Mouse (Mus musculus): Measurements from ENCODE around the gene Ugt1a10.
"Not testable (repeated sequence)": the region's sequence is repeated elsewhere in the genome, so short reads cannot be mapped to it uniquely, and the experiment has no call there.

Ugt1a10 gene

GRCm38 (mm10) chr1:88215466-88216380 lies 160.5 kb downstream of the Ugt1a10 start:
- DNase-seq = no peak

- DNase-seq = no peak
Observed at GRCm38 (mm10) chr1:88216551-88216950, 161.4 kb downstream of the Ugt1a10 start.

DNA sequence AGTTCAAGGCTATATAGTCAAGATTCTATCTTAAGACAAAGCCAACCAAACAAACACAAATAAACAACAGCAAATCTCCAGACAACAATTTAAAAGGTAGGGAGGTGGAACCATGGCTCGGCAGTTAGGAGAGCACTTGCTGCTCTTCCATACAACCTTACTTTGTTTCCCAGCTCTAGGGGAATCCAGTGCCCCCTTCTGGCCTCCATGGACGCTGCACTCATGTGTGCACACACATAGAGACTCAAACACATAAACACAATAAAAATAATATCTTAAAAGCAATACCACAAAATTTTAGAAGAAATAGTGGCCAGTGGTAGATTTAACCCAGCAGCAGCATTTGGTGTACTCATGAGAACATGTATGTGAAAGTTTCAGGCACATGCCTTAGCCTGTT lies 162.0 kb downstream of the Ugt1a10 start:
- DNase-seq = no peak

DNA sequence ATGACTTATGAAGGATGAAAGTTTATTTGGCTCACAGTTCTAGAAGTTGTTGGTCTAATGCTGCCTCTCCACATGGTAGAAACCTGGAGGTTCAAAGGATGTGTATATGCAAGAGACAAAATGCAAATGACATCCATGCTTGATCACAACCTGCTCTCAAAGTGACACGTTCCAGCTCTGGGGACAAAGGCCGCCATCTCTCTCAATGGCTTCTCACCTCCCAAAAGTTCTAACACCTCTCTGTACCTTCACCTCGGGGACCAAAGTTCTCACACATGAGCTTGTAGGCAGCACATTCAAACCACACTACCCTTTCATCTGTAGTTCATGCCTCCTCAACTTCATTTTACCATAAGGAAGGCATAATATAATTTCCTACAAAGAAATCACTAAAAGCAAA lies 162.4 kb downstream of the Ugt1a10 start:
- no peak for DNase-seq

- no peak for DNase-seq
Observed at GRCm38 (mm10) chr1:88218051-88218450, 162.9 kb downstream of the Ugt1a10 start.

GRCm38 (mm10) chr1:88218591-88218990 lies 163.4 kb downstream of the Ugt1a10 start:
- DNase-seq = no peak

DNA sequence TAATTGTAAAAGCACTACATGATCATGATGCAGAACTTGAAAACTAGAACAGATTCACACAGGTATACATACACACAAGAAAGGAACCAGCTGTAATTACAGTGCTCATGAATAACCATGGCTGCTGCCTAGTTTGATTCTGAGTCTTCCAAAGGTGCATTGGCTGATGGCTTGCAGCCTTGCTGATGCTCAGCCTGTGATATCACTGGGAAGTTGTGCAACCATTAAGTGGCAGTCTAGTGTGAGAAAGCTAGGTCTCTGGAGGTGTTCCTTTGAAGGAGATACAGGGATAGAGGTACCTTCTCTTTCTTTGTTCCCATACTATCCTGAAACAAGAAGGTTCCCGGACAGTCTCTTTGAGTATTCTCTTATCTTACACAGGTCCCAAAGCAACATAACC lies 163.9 kb downstream of the Ugt1a10 start:
- no peak for DNase-seq

- DNase-seq = no peak
Observed at GRCm38 (mm10) chr1:88220336-88220735, 165.1 kb downstream of the Ugt1a10 start.

- no peak for DNase-seq
Observed at GRCm38 (mm10) chr1:88222216-88222615, 167.0 kb downstream of the Ugt1a10 start.

- not testable (repeated sequence) for DNase-seq
Observed at GRCm38 (mm10) chr1:88223011-88223515, 167.9 kb downstream of the Ugt1a10 start.

DNA sequence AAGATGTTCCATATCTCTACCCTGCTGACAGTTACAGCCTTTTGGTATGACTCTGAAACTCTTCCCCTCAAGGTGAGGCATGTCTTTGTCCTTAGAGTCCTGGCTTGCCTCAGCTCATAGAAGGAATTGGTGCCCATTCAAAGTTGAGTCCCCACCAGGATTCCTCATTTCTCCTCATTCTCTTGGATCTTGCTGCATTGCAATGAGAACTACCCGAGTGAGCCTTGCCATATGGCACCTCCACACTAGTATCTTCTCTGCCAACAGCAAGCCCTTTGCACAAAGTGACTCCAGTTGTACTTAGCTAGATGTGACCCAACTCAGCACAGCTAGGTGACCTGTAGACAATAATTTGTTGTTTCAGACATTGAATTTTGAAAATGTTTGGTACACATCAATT lies 168.4 kb downstream of the Ugt1a10 start:
- DNase-seq = no peak

- no peak for DNase-seq
Observed at GRCm38 (mm10) chr1:88224029-88224776, 169.0 kb downstream of the Ugt1a10 start.

GRCm38 (mm10) chr1:88225301-88225700 lies 170.1 kb downstream of the Ugt1a10 start:
- not testable (repeated sequence) for DNase-seq

GRCm38 (mm10) chr1:88225741-88226140 lies 170.6 kb downstream of the Ugt1a10 start:
- DNase-seq = no peak

DNA sequence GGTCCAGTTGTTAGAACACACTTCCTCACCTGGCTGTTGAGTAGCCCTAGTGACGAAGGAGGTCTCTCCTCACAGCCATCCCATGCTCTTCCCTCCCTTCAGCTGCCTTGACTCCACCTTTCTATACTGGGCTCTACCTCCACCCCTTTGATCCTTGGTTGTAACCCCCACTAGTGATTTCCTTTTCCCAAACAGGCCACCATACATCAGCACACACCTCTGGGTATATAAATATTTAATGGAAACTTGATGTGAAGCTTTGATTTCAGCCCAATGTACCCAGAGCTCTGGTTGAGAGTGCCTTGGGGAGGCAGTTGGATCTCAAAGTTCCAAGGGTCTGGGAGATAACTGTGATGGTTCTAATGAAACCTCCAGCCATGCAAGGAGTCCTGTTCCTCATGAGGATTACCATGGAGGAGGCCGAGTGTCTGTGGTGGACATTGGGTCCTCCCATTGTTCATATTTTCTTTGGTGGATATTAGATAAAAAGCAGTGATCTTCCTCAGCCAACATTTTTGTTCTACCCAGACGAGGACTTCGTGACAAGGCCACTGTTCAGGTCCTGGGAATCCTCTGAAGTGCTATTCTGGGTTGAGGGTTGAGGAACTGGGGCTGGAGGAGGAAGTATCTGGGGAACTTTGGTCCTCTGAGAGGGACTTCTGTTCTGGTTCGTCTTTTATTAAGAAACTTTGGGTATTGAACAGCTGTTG lies 171.6 kb downstream of the Ugt1a10 start, which contains the start of gene Mroh2a:
Gene Mroh2a, plus strand, starts transcription at position 317 of the 710 bp plus-strand sequence.
- DNase-seq = no peak

- DNase-seq = no peak
Observed at GRCm38 (mm10) chr1:88227482-88227881, 172.3 kb downstream of the Ugt1a10 start.

DNA sequence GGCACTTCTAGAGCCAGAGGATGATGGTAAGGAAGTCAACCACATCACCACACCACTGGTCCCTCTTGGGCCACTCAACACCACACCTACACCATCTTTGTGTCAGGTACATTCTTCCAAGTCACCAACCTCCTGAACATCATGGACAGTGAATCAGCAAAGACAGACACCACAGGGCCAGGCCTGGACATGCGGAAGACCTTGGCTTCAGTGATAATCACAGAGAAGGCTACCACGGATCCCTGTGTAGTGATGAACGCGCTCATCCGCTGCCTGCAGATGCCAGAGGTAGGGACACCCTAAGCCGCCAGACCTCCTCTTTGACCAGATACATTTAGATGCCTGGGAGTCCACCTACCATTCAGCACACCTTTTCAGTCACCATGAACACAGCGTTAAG lies 172.9 kb downstream of the Ugt1a10 start:
- DNase-seq = no peak

- DNase-seq = no peak
Observed at GRCm38 (mm10) chr1:88229566-88229965, 174.4 kb downstream of the Ugt1a10 start.

GRCm38 (mm10) chr1:88229986-88230385 lies 174.8 kb downstream of the Ugt1a10 start:
- no peak for DNase-seq

- no peak for DNase-seq
Observed at GRCm38 (mm10) chr1:88230421-88230820, 175.2 kb downstream of the Ugt1a10 start.

DNA sequence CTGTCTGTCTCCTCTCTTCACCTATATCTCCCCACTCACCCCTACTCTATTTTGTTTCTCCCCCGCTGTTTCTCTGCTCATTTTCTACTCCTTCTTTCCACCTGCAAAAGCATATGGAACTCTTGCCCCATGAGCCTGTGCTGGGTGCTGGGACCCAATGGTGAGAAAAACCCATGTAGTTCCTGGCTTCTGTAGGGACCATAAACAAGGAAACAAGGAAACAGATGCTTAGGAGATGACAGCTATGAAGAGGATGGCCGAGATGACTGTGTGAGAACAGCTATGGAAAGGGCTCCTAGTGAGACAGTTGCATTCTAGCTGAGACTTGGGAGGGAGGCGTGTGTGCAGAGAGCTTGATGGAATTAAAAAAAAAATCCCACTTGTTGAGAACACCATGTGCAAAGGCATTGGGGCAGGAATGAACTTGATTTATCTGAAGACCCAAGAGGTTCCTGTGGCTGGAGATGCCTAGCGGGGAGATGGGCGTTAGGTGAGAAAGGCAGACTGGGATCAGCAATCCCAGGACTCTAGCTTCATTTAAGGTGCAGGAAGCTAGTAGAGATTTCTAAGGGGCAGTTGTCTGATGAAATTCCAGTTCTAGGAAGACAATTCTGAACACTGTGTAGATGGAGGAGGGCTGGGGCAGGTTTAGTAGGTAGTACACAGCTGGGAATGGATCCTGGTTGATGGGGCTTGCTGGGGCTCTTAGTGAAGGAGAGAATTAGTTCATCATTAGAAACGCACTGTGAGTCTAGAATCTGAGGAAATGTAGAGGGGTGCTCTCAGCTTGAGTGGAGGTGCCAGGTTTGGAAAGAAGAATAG lies 176.0 kb downstream of the Ugt1a10 start:
- no peak for DNase-seq

All from cerebellum, postnatal 14 days (tissue).